Mouse (Mus musculus): ENCODE measurements around the gene Fanca.
A peak's percentile ranks its signal among the peaks of the same experiment; 100 is the strongest.
"Not testable (repeated sequence)": the region's sequence is repeated elsewhere in the genome, so short reads cannot be mapped to it uniquely, and the experiment has no call there.

The Fanca gene

GRCm38 (mm10) chr8:123271901-123272300 is 46.5 kb downstream of the Fanca start:
- DNase-seq (ENCODE audit: low read depth, low spot score) = no peak

GRCm38 (mm10) chr8:123271147-123271546 is 47.2 kb downstream of the Fanca start:
- DNase-seq (ENCODE audit: low read depth, low spot score) = no peak

- no peak for DNase-seq (ENCODE audit: low read depth, low spot score)
These were observed 50.3 kb downstream of the Fanca start for GRCm38 (mm10) chr8:123267926-123268656.

GRCm38 (mm10) chr8:123257593-123257992 is 60.8 kb downstream of the Fanca start:
- not testable (repeated sequence) for DNase-seq (ENCODE audit: low read depth, low spot score)

- peak; percentile 93 for DNase-seq (ENCODE audit: low read depth, low spot score)
These were observed 61.3 kb downstream of the Fanca start for GRCm38 (mm10) chr8:123257114-123257513.

- no peak for DNase-seq (ENCODE audit: low read depth, low spot score)
These were observed 63.2 kb downstream of the Fanca start for GRCm38 (mm10) chr8:123255170-123255569.

- peak; percentile 93 for DNase-seq (ENCODE audit: low read depth, low spot score)
These were observed 64.1 kb downstream of the Fanca start, which contains the start of the genes Zfp276 and Vps9d1 for GRCm38 (mm10) chr8:123254099-123254885. Gene Zfp276 (plus strand): TSS chr8:123254195. Gene Vps9d1 (minus strand): TSS chr8:123254348.

- DNase-seq (ENCODE audit: low read depth, low spot score) = peak; percentile 43
These were observed 64.8 kb downstream of the Fanca start for GRCm38 (mm10) chr8:123253451-123254098.

- no peak for DNase-seq (ENCODE audit: low read depth, low spot score)
These were observed 65.5 kb downstream of the Fanca start for GRCm38 (mm10) chr8:123252925-123253324.

GRCm38 (mm10) chr8:123250940-123251339 is 67.4 kb downstream of the Fanca start:
- DNase-seq (ENCODE audit: low read depth, low spot score) = no peak

- DNase-seq (ENCODE audit: low read depth, low spot score) = no peak
These were observed 69.8 kb downstream of the Fanca start for GRCm38 (mm10) chr8:123248596-123248995.

GRCm38 (mm10) chr8:123247748-123248147 is 70.6 kb downstream of the Fanca start:
- DNase-seq (ENCODE audit: low read depth, low spot score) = no peak

- no peak for DNase-seq (ENCODE audit: low read depth, low spot score)
These were observed 72.8 kb downstream of the Fanca start for GRCm38 (mm10) chr8:123245543-123245942.

- DNase-seq (ENCODE audit: low read depth, low spot score) = no peak
These were observed 74.0 kb downstream of the Fanca start for GRCm38 (mm10) chr8:123244382-123244781.

- DNase-seq (ENCODE audit: low read depth, low spot score) = no peak
These were observed 75.3 kb downstream of the Fanca start for GRCm38 (mm10) chr8:123243053-123243452.

- DNase-seq (ENCODE audit: low read depth, low spot score) = no peak
These were observed 76.1 kb downstream of the Fanca start for GRCm38 (mm10) chr8:123242107-123242923.

- DNase-seq (ENCODE audit: low read depth, low spot score) = no peak
These were observed 79.0 kb downstream of the Fanca start for GRCm38 (mm10) chr8:123239398-123239797.

GRCm38 (mm10) chr8:123235520-123236497 is 82.6 kb downstream of the Fanca start, which contains the start of gene Spata2l:
Gene Spata2l (minus strand): TSS chr8:123236233.
- peak; percentile 95 for DNase-seq (ENCODE audit: low read depth, low spot score)

- DNase-seq (ENCODE audit: low read depth, low spot score) = peak; percentile 93
These were observed 83.4 kb downstream of the Fanca start for GRCm38 (mm10) chr8:123234918-123235519.

- no peak for DNase-seq (ENCODE audit: low read depth, low spot score)
These were observed 84.6 kb downstream of the Fanca start for GRCm38 (mm10) chr8:123233760-123234159.

Data from brain, adult 2 months (tissue).